Mouse (Mus musculus) testis, adult 2 months (tissue): ENCODE data around the gene Shroom2.

Experiments used
- CTCF ChIP-seq: fragments of 200-500 bp; IDR thresholded peaks from 2 replicates; pipeline ENCODE4 v1.5.1; 2012; ENCODE audit warnings: low read depth, mild to moderate bottlenecking, inconsistent platforms, low read length, moderate library complexity; ENCODE audit not compliant: control insufficient read depth, insufficient read depth, insufficient replicate concordance
- POLR2A ChIP-seq: fragments of 200-500 bp; IDR thresholded peaks from 2 replicates; pipeline ENCODE4 v1.6.1; 2012; ENCODE audit warnings: low read depth, mild to moderate bottlenecking, inconsistent platforms, low read length, moderate library complexity; ENCODE audit not compliant: control insufficient read depth

DNA sequence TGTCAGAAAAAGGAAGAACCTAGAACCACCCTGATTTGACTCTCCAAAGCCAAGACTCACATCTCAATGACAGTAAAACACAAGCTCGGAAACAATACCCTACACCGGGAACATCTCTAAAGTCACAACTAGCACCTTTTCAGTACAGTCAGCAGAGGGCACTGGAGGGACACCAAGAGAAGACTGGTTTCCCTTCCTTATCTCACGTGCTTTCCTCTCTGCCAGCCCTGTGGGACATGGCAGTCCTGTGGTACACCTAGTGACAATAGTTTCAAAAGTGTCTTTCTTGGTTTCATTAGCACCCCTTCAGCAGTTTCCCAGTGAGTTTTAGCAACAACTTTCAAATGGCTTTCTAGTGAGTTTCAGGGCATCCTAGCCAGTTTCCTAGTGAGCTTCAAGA is 63.9 kb downstream of the Shroom2 start:
- TF ChIP-seq POLR2A (no peak), CTCF (no peak)
